Mouse (Mus musculus): ENCODE results near the gene Prpf18. TPM values are rescaled to one million over a fixed set of nuclear protein-coding genes. Genes with fewer than 3 reads are reported as not detected.
A peak's percentile ranks its signal among the peaks of the same experiment; 100 is the strongest.

Gene Prpf18
- total and polyA plus RNA-seq, 2 experiments from 2014 or later: 31.4 to 43.0 TPM

- H3K9ac ChIP-seq: no peak overlapping the region
- H3K27me3 ChIP-seq (ENCODE audit: insufficient read depth, low read length): no peaks in the 10 kb centered on the region
- no peak for TF ChIP-seq CTCF (IDR thresholded peaks at IDR 0.05; ENCODE audit: low read depth)
- ATAC-seq (no peak), DNase-seq (no peak)
- H3K9me3 ChIP-seq (ENCODE audit: low read length): no peaks in the 10 kb centered on the region
- H3K4me2 ChIP-seq (ENCODE audit: low read depth): no peak overlapping the region
- peaks cover 5% of the 10 kb centered on the region; the same call in 1 of the 2 replicates for H3K4me1 ChIP-seq (ENCODE audit: insufficient read depth)
- 83% methylated on average over 4 of the region's 4 CpGs for WGBS
- peaks cover 21% of the 10 kb centered on the region for H3K36me3 ChIP-seq (ENCODE audit: insufficient read depth)
- H3K27ac ChIP-seq (ENCODE audit: low read depth, low read length): no peak overlapping the region
- no peak overlapping the region for H3K4me3 ChIP-seq (ENCODE audit: low read depth, low read length)
These were observed 3.8 kb downstream of the Prpf18 start for GRCm38 (mm10) chr2:4648094-4648493.

GRCm38 (mm10) chr2:4645066-4645465, 6.8 kb downstream of the Prpf18 start:
- no peak overlapping the region for H3K4me2 ChIP-seq (ENCODE audit: low read depth)
- 79% methylated on average over 4 of the region's 4 CpGs for WGBS
- ATAC-seq: no peak
- peaks cover 32% of the 10 kb centered on the region for H3K36me3 ChIP-seq (ENCODE audit: insufficient read depth)
- no peak overlapping the region for H3K27ac ChIP-seq (ENCODE audit: low read depth, low read length)
- TF ChIP-seq CTCF (IDR thresholded peaks at IDR 0.05; ENCODE audit: low read depth): 0 out of 2 replicates have a peak, but pooled peaks have one; percentile 17
- H3K4me1 ChIP-seq (ENCODE audit: insufficient read depth): no peaks in the 10 kb centered on the region
- DNase-seq: no peak
- H3K4me3 ChIP-seq (ENCODE audit: low read depth, low read length): no peak overlapping the region
- H3K9me3 ChIP-seq (ENCODE audit: low read length): no peaks in the 10 kb centered on the region
- no peak overlapping the region for H3K9ac ChIP-seq
- H3K27me3 ChIP-seq (ENCODE audit: insufficient read depth, low read length): no peaks in the 10 kb centered on the region

- DNase-seq: no peak
- ATAC-seq: no peak
- Histone ChIP-seq H3K27ac (ENCODE audit: low read depth, low read length) (no peak overlapping the region), H3K4me2 (ENCODE audit: low read depth) (no peak overlapping the region), H3K4me1 (ENCODE audit: insufficient read depth) (no peaks in the 10 kb centered on the region), H3K36me3 (ENCODE audit: insufficient read depth) (peaks cover 62% of the 10 kb centered on the region), H3K9me3 (ENCODE audit: low read length) (no peaks in the 10 kb centered on the region), H3K4me3 (ENCODE audit: low read depth, low read length) (no peak overlapping the region), H3K27me3 (ENCODE audit: insufficient read depth, low read length) (no peaks in the 10 kb centered on the region), H3K9ac (no peak overlapping the region)
- 91% methylated on average over 3 of the region's 3 CpGs for whole genome bisulfite sequencing
- no peak for TF ChIP-seq CTCF (IDR thresholded peaks at IDR 0.05; ENCODE audit: low read depth)
These were observed 13.7 kb downstream of the Prpf18 start for GRCm38 (mm10) chr2:4638189-4638588.

DNA sequence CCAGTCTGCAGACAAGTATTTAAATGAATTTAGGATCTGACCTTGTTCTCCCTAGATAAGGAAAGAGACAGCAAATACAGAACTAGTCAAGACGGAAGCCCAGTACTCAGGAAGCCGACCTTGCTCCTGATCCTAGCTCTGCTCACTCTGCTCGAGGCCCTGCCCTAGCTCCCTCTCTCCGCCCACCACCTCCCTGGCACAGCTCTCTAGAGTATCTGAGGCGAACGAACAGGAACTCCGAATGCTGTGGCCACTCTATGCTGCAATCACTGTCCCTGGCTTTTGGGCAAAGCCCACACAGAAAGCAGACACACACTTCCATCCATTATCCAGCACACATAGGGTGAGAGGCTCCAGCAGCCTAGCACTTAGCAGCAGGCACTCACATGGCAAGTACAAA, 15.3 kb downstream of the Prpf18 start:
- Histone ChIP-seq H3K4me1 (ENCODE audit: insufficient read depth) (no peaks in the 10 kb centered on the region), H3K9me3 (ENCODE audit: low read length) (no peaks in the 10 kb centered on the region), H3K4me3 (ENCODE audit: low read depth, low read length) (no peak overlapping the region), H3K4me2 (ENCODE audit: low read depth) (no peak overlapping the region), H3K36me3 (ENCODE audit: insufficient read depth) (peaks cover 65% of the 10 kb centered on the region), H3K9ac (no peak overlapping the region), H3K27me3 (ENCODE audit: insufficient read depth, low read length) (no peaks in the 10 kb centered on the region), H3K27ac (ENCODE audit: low read depth, low read length) (no peak overlapping the region)
- ATAC-seq (no peak), DNase-seq (no peak)
- WGBS: 89% methylated on average over 7 of the region's 7 CpGs
- TF ChIP-seq CTCF (IDR thresholded peaks at IDR 0.05; ENCODE audit: low read depth): no peak

DNA sequence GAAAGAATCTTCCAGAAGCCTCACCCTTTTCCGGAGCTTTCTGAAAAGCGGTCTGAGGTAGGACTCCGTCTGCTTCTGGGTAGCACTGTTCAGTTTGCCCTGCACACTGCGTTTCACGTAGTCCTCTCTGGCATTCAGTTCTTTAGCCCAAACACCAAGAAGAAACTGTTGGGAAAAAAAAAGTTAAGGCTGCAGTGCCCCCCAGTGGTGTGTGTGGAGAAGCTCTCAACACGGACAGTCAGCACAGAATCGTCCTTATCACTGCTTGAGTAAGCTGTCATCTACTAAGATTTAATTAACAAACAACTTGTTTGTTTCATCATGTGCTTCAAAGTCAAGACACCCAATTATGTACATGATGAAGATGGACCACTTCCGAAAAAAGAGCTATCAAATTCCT, 16.1 kb downstream of the Prpf18 start:
- DNase-seq (peak; percentile 52), ATAC-seq (no peak)
- Histone ChIP-seq H3K36me3 (ENCODE audit: insufficient read depth) (peaks cover 65% of the 10 kb centered on the region), H3K27ac (ENCODE audit: low read depth, low read length) (no peak overlapping the region), H3K27me3 (ENCODE audit: insufficient read depth, low read length) (no peaks in the 10 kb centered on the region), H3K4me2 (ENCODE audit: low read depth) (no peak overlapping the region), H3K4me1 (ENCODE audit: insufficient read depth) (no peaks in the 10 kb centered on the region), H3K4me3 (ENCODE audit: low read depth, low read length) (no peak overlapping the region), H3K9ac (no peak overlapping the region), H3K9me3 (ENCODE audit: low read length) (no peaks in the 10 kb centered on the region)
- peak; percentile 63 for TF ChIP-seq CTCF (IDR thresholded peaks at IDR 0.05; ENCODE audit: low read depth)
- WGBS: 80% methylated on average over 8 of the region's 8 CpGs

DNA sequence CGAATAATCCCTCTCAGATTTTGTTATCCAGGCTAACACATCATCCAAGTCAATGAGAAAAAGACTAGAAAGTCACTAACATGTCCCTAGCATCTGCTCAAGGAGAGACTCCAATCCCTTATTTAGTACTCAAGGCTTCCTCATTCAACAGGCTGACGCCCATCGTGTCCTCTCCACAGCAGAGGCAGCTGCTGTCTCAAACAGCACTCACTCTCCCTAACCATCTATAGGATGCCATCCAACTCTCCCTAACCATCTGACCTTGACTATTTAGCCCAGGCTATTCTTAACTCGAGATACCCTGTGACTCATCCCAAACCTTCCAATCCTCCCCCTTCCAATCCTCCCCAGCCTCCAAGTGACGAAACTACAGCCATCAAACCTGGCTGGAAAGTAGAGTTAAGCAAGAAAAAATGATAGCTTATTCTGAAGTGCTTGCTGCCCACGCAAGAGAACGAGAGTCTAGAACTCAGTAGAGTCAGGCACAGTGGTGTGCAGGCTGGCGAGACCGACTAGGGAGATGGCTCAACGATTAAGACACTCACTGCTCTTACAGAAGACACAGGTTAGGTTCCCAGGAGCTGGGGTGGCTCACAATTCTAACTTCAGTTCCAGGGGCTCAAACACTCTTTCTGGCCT, 21.6 kb downstream of the Prpf18 start:
- Histone ChIP-seq H3K9ac (no peak overlapping the region), H3K9me3 (ENCODE audit: low read length) (no peaks in the 10 kb centered on the region), H3K4me3 (ENCODE audit: low read depth, low read length) (no peak overlapping the region), H3K27me3 (ENCODE audit: insufficient read depth, low read length) (no peaks in the 10 kb centered on the region), H3K4me2 (ENCODE audit: low read depth) (no peak overlapping the region), H3K36me3 (ENCODE audit: insufficient read depth) (peaks cover 45% of the 10 kb centered on the region), H3K4me1 (ENCODE audit: insufficient read depth) (no peaks in the 10 kb centered on the region), H3K27ac (ENCODE audit: low read depth, low read length) (no peak overlapping the region)
- 95% methylated on average over 10 of the region's 10 CpGs for WGBS
- TF ChIP-seq CTCF (IDR thresholded peaks at IDR 0.05; ENCODE audit: low read depth): no peak
- no peak for ATAC-seq
- no peak for DNase-seq

DNA sequence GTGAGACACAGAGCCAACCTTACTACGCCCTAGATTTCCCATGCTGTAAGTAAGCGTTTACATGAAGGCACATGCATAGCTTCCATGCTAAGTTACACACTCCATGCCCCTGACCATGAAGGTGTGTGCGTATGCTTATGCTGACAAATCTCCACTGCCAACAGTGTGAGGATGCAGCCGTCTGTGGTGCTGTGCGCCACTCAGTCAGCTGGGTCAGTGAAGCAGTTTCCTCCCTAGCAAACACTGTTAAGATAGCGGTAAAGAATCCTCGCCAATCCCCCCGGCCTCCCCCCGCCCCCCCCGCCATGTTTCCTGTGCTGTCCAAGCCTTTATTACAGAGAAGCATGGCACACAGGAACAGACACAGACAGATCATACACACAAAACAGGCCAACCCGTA, 22.4 kb downstream of the Prpf18 start:
- WGBS: 93% methylated on average over 11 of the region's 11 CpGs
- Histone ChIP-seq H3K4me2 (ENCODE audit: low read depth) (no peak overlapping the region), H3K9me3 (ENCODE audit: low read length) (no peaks in the 10 kb centered on the region), H3K27me3 (ENCODE audit: insufficient read depth, low read length) (no peaks in the 10 kb centered on the region), H3K36me3 (ENCODE audit: insufficient read depth) (peaks cover 38% of the 10 kb centered on the region), H3K4me3 (ENCODE audit: low read depth, low read length) (no peak overlapping the region), H3K4me1 (ENCODE audit: insufficient read depth) (no peaks in the 10 kb centered on the region), H3K27ac (ENCODE audit: low read depth, low read length) (no peak overlapping the region), H3K9ac (no peak overlapping the region)
- DNase-seq: no peak
- ATAC-seq: no peak
- TF ChIP-seq CTCF (IDR thresholded peaks at IDR 0.05; ENCODE audit: low read depth): no peak
